Mouse (Mus musculus) lung, embryonic 14.5 days (tissue): ENCODE data around the gene Ifit3. TPM values are rescaled to one million over a fixed set of nuclear protein-coding genes. Genes with fewer than 3 reads are reported as not detected.
"Not testable (repeated sequence)": the region's sequence is repeated elsewhere in the genome, so short reads cannot be mapped to it uniquely, and the experiment has no call there.

Source experiments
- ATAC-seq: fragments of 200-750 bp; cut with Nextera tagmentation; 2 replicates; pipeline ENCODE4 v1.8.0; 2017; ENCODE audit warnings: mild to moderate bottlenecking, moderate TSS enrichment, moderate library complexity; ENCODE audit not compliant: insufficient read depth
- DNase-seq: peaks from one replicate; pipeline ENCODE4 v3.0.0-alpha.2; 2015
- H3K27ac ChIP-seq: fragments of 300-500 bp; sonication (generic); 2 replicates; pipeline ENCODE4 v1.5.1; 2014; ENCODE audit warnings: low read depth, mild to moderate bottlenecking, moderate library complexity
- H3K27me3 ChIP-seq: fragments of 300-500 bp; sonication (generic); 2 replicates; pipeline ENCODE4 v1.6.1; 2014; ENCODE audit warnings: low read length, control low read depth; ENCODE audit not compliant: insufficient read depth
- H3K36me3 ChIP-seq: fragments of 300-500 bp; sonication (generic); 2 replicates; pipeline ENCODE4 v1.6.1; 2014; ENCODE audit warnings: control low read depth; ENCODE audit not compliant: insufficient read depth
- H3K4me1 ChIP-seq: fragments of 300-500 bp; sonication (generic); 2 replicates; pipeline ENCODE4 v1.6.1; 2014; ENCODE audit warnings: antibody characterized with exemption, control low read depth; ENCODE audit not compliant: insufficient read depth
- H3K4me2 ChIP-seq: fragments of 300-500 bp; sonication (generic); 2 replicates; pipeline ENCODE4 v1.6.1; 2014; ENCODE audit warnings: mild to moderate bottlenecking
- H3K4me3 ChIP-seq: fragments of 300-500 bp; sonication (generic); 2 replicates; pipeline ENCODE4 v1.5.1; 2014; ENCODE audit warnings: low read depth, low read length
- H3K9ac ChIP-seq: fragments of 300-500 bp; sonication (generic); 2 replicates; pipeline ENCODE4 v1.6.1; 2014
- H3K9me3 ChIP-seq: fragments of 300-500 bp; sonication (generic); 2 replicates; pipeline ENCODE4 v1.6.1; 2016; ENCODE audit warnings: low read depth, low read length, control low read depth
- CTCF ChIP-seq: IDR thresholded peaks from 2 replicates; pipeline ENCODE4 v1.5.1; 2016; ENCODE audit warnings: antibody characterized with exemption, low read depth
- WGBS: fragments of 180-500 bp; shearing (Covaris S2); extraction: QIAGEN DNeasy Blood & Tissue Kit; methylation state at CpG from one replicate; pipeline ENCODE4 v1.1.7; 2014; 5-methylcytosine and 5-hydroxymethylcytosine counted together
- polyA plus RNA-seq: library from polyadenylated mRNA; unstranded; fragments of >200 nt; fragmentation: Nextera tagmentation; extraction: Ambion mirVana; gene quantifications from 2 replicates; pipeline ENCODE4 v1.2.1, GENCODE M21; 2014

The Ifit3 gene
- polyA plus RNA-seq, 1 experiment from 2014 or later: 0.26 TPM

GRCm38 (mm10) chr19:34612243-34613001 is 29.1 kb downstream of the Ifit3 start:
- not testable (repeated sequence) for ATAC-seq
- 74% methylated on average over 5 of the region's 11 CpGs for WGBS

GRCm38 (mm10) chr19:34620871-34621270 is 37.5 kb downstream of the Ifit3 start:
- H3K4me3 ChIP-seq: no peak overlapping the region
- no peak for TF ChIP-seq CTCF
- no peaks in the 10 kb centered on the region for H3K36me3 ChIP-seq
- H3K9ac ChIP-seq: no peak overlapping the region
- no peak overlapping the region for H3K27ac ChIP-seq
- H3K4me2 ChIP-seq: no peak overlapping the region
- DNase-seq: no peak
- H3K9me3 ChIP-seq: no peaks in the 10 kb centered on the region
- ATAC-seq: no peak
- H3K4me1 ChIP-seq: no peaks in the 10 kb centered on the region
- 81% methylated on average over 5 of the region's 5 CpGs for WGBS
- no peaks in the 10 kb centered on the region for H3K27me3 ChIP-seq

More at GRCm38 (mm10) chr19:34612243-34613001, 29.1 kb downstream of the Ifit3 start:
- not testable (repeated sequence) for H3K4me1 ChIP-seq, H3K9me3 ChIP-seq, H3K36me3 ChIP-seq, H3K27ac ChIP-seq, H3K4me3 ChIP-seq, H3K27me3 ChIP-seq, H3K9ac ChIP-seq, H3K4me2 ChIP-seq, DNase-seq

GRCm38 (mm10) chr19:34623781-34624180 is 40.5 kb downstream of the Ifit3 start:
- Histone ChIP-seq H3K27ac (no peak overlapping the region), H3K4me2 (no peak overlapping the region), H3K27me3 (no peaks in the 10 kb centered on the region), H3K9ac (no peak overlapping the region), H3K36me3 (no peaks in the 10 kb centered on the region), H3K4me3 (no peak overlapping the region), H3K9me3 (no peaks in the 10 kb centered on the region), H3K4me1 (no peaks in the 10 kb centered on the region)
- DNase-seq (no peak), ATAC-seq (no peak)
- no peak for TF ChIP-seq CTCF
- 90% methylated on average over 6 of the region's 6 CpGs for WGBS

- no peak overlapping the region for H3K4me2 ChIP-seq
- H3K4me3 ChIP-seq: no peak overlapping the region
- no peak for TF ChIP-seq CTCF
- H3K27ac ChIP-seq: no peak overlapping the region
- 80% methylated on average over 4 of the region's 4 CpGs for WGBS
- no peaks in the 10 kb centered on the region for H3K27me3 ChIP-seq
- DNase-seq (no peak), ATAC-seq (no peak)
- H3K9me3 ChIP-seq: no peaks in the 10 kb centered on the region
- no peaks in the 10 kb centered on the region for H3K4me1 ChIP-seq
- no peaks in the 10 kb centered on the region for H3K36me3 ChIP-seq
- H3K9ac ChIP-seq: no peak overlapping the region
These were observed 41.3 kb downstream of the Ifit3 start for GRCm38 (mm10) chr19:34624663-34625062.

- ATAC-seq (no peak), DNase-seq (no peak)
- Histone ChIP-seq H3K27me3 (no peaks in the 10 kb centered on the region), H3K4me3 (no peak overlapping the region), H3K4me2 (no peak overlapping the region), H3K9me3 (no peaks in the 10 kb centered on the region), H3K9ac (no peak overlapping the region), H3K27ac (no peak overlapping the region), H3K4me1 (no peaks in the 10 kb centered on the region), H3K36me3 (no peaks in the 10 kb centered on the region)
- 77% methylated on average over 2 of the region's 2 CpGs for WGBS
- TF ChIP-seq CTCF: no peak
These were observed 44.2 kb downstream of the Ifit3 start for GRCm38 (mm10) chr19:34627496-34627895.

GRCm38 (mm10) chr19:34631487-34631886 is 48.2 kb downstream of the Ifit3 start:
- no peak for TF ChIP-seq CTCF
- no peak overlapping the region for H3K9ac ChIP-seq
- no peaks in the 10 kb centered on the region for H3K36me3 ChIP-seq
- no peaks in the 10 kb centered on the region for H3K4me1 ChIP-seq
- no peak overlapping the region for H3K4me3 ChIP-seq
- DNase-seq: peak; percentile 47
- H3K27me3 ChIP-seq: no peaks in the 10 kb centered on the region
- no peak overlapping the region for H3K4me2 ChIP-seq
- H3K9me3 ChIP-seq: no peaks in the 10 kb centered on the region
- peak; percentile 63 for ATAC-seq
- H3K27ac ChIP-seq: no peak overlapping the region

- no peak for ATAC-seq
- H3K27me3 ChIP-seq: no peaks in the 10 kb centered on the region
- H3K4me2 ChIP-seq: no peak overlapping the region
- no peak overlapping the region for H3K27ac ChIP-seq
- no peak overlapping the region for H3K4me3 ChIP-seq
- WGBS: 64% methylated on average over 2 of the region's 2 CpGs
- H3K36me3 ChIP-seq: no peaks in the 10 kb centered on the region
- H3K9ac ChIP-seq: no peak overlapping the region
- H3K9me3 ChIP-seq: no peaks in the 10 kb centered on the region
- no peaks in the 10 kb centered on the region for H3K4me1 ChIP-seq
- no peak for TF ChIP-seq CTCF
- no peak for DNase-seq
These were observed 50.2 kb downstream of the Ifit3 start for GRCm38 (mm10) chr19:34633484-34633883.
